Mouse (Mus musculus) C2C12 (cell line): Measurements from ENCODE around the gene Sgk1.

Source experiments
- CEBPB ChIP-seq: IDR thresholded peaks from one replicate; pipeline ENCODE4 v1.6.1; 2011; ENCODE audit warnings: low read depth, mild to moderate bottlenecking, control low read depth, moderate library complexity
- CTCF ChIP-seq: IDR thresholded peaks from one replicate; pipeline ENCODE4 v1.5.1; 2011; ENCODE audit not compliant: control insufficient read depth, insufficient read depth, insufficient read length
- FOSL1 ChIP-seq: IDR thresholded peaks from one replicate; pipeline ENCODE4 v1.8.0; 2011; ENCODE audit warnings: mild to moderate bottlenecking, low read length; ENCODE audit not compliant: poor library complexity, insufficient read depth, severe bottlenecking
- MAX ChIP-seq: IDR thresholded peaks from one replicate; pipeline ENCODE4 v1.6.1; 2011; ENCODE audit warnings: mild to moderate bottlenecking, control low read depth
- MYOD1 ChIP-seq: IDR thresholded peaks from one replicate; pipeline ENCODE4 v1.6.1; 2011; ENCODE audit warnings: low read depth; ENCODE audit not compliant: control insufficient read depth, insufficient read length
- USF1 ChIP-seq: IDR thresholded peaks from one replicate; pipeline ENCODE4 v1.6.1; 2011; ENCODE audit warnings: low read depth, mild to moderate bottlenecking, control low read depth, moderate library complexity

GRCm38 (mm10) chr10:21991986-21992833 lies 110.2 kb downstream of the Sgk1 start:
- TF ChIP-seq CTCF (no peak), MAX (no peak), CEBPB (no peak), MYOD1 (no peak), USF1 (no peak), FOSL1 (no peak)
